Mouse (Mus musculus): Measurements from ENCODE around the gene Impad1. TPM values are rescaled to one million over a fixed set of nuclear protein-coding genes. Genes with fewer than 3 reads are reported as not detected.

Gene Impad1
- polyA plus RNA-seq, 1 experiment from 2014 or later: 37.6 TPM

DNA sequence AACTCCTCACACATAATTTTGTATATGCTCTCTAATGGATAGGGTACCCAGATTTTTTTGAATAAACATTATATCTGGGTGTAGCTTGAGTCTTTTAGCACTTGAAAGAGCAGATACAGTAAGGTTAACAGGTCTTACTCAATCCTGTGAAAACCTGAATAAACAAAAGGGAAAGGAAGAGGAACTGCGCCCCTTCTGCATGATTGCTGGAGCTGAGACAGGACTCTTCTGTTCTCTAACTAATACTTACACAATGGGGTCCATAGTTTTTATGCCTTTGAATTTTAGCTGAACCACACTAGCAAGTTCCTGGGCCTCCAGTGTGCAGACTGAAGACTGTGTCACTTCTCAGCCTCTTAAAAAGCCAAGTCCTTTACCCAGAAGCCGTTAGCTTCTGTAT, 8.0 kb downstream of the Impad1 start:
- no peak overlapping the region for H3K27ac ChIP-seq (replicated peaks in 1 of 2; ENCODE audit: control insufficient read depth in 1 of 2, insufficient read depth in 1 of 2, low read depth in 2 of 2, low read length in 2 of 2)
- H3K4me3 ChIP-seq (ENCODE audit: control insufficient read depth in 1 of 2, insufficient read depth in 1 of 2, low read depth in 1 of 2, low read length in 2 of 2): no peak overlapping the region
- 82% methylated on average over 2 of the region's 2 CpGs for WGBS
- 0 out of 2 replicates have a peak, but pooled peaks cover 4% of the 10 kb centered on the region for H3K36me3 ChIP-seq (ENCODE audit: control insufficient read depth, insufficient read depth, low read length)
- H3K9me3 ChIP-seq (ENCODE audit: control insufficient read depth, low read length): peaks cover 7% of the 10 kb centered on the region; the same call in 1 of the 2 replicates
- no peak overlapping the region for H3K9ac ChIP-seq (ENCODE audit: low read length)
- H3K27me3 ChIP-seq (ENCODE audit: control insufficient read depth, insufficient read depth, low read length): no peaks in the 10 kb centered on the region
- ATAC-seq (ENCODE audit: insufficient number of reproducible peaks, insufficient read depth, low FRiP score, low read depth): no peak
- H3K4me1 ChIP-seq (ENCODE audit: control insufficient read depth in 2 of 2, insufficient read depth in 2 of 2, low read length in 2 of 2): 0 out of 4 replicates have a peak, but pooled peaks cover 0 to under 1% of the 10 kb centered on the region in 2 experiments
- H3K4me2 ChIP-seq (ENCODE audit: low read length): no peak overlapping the region

DNA sequence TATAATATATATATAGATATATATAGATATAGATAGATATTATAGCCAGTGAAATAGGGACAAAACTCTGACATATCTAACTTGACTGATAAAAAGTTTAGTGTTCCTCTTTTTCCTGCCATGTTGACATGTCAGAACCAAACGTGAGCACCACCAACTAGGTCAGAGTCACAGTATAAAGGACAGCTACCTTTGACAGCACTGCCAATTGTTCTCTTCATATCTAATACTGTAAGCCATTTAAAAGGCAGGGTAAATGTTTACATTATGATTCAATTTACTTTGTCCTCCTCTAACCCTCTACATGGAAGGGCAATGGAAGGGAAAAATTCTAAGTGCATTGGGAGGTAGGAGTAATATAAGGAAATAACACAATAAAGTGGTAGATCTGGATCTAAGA, 8.8 kb downstream of the Impad1 start:
- Histone ChIP-seq H3K27ac (replicated peaks in 1 of 2; ENCODE audit: control insufficient read depth in 1 of 2, insufficient read depth in 1 of 2, low read depth in 2 of 2, low read length in 2 of 2) (no peak overlapping the region), H3K4me2 (ENCODE audit: low read length) (no peak overlapping the region), H3K9ac (ENCODE audit: low read length) (no peak overlapping the region), H3K36me3 (ENCODE audit: control insufficient read depth, insufficient read depth, low read length) (0 out of 2 replicates have a peak, but pooled peaks cover 4% of the 10 kb centered on the region), H3K4me3 (ENCODE audit: control insufficient read depth in 1 of 2, insufficient read depth in 1 of 2, low read depth in 1 of 2, low read length in 2 of 2) (no peak overlapping the region), H3K9me3 (ENCODE audit: control insufficient read depth, low read length) (peaks cover 7% of the 10 kb centered on the region; the same call in 1 of the 2 replicates), H3K4me1 (ENCODE audit: control insufficient read depth in 2 of 2, insufficient read depth in 2 of 2, low read length in 2 of 2) (no peaks in the 10 kb centered on the region), H3K27me3 (ENCODE audit: control insufficient read depth, insufficient read depth, low read length) (no peaks in the 10 kb centered on the region)
- no peak for ATAC-seq (ENCODE audit: insufficient number of reproducible peaks, insufficient read depth, low FRiP score, low read depth)
- WGBS: 60% methylated on average over 1 of the region's 1 CpGs

DNA sequence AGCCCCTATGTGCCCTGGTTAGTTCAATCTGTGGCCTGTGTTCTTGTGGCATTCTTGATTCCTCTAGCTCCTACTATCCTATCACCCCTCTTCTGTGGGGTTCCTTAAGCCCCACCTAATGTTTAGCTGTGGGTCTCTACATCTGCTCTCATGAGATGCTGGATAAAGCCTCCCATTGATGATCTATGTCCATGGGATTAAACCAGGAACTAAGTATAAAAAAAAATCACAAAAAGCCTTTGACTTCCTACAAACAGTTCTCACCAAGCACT, 9.5 kb downstream of the Impad1 start:
- ATAC-seq (ENCODE audit: insufficient number of reproducible peaks, insufficient read depth, low FRiP score, low read depth): no peak

DNA sequence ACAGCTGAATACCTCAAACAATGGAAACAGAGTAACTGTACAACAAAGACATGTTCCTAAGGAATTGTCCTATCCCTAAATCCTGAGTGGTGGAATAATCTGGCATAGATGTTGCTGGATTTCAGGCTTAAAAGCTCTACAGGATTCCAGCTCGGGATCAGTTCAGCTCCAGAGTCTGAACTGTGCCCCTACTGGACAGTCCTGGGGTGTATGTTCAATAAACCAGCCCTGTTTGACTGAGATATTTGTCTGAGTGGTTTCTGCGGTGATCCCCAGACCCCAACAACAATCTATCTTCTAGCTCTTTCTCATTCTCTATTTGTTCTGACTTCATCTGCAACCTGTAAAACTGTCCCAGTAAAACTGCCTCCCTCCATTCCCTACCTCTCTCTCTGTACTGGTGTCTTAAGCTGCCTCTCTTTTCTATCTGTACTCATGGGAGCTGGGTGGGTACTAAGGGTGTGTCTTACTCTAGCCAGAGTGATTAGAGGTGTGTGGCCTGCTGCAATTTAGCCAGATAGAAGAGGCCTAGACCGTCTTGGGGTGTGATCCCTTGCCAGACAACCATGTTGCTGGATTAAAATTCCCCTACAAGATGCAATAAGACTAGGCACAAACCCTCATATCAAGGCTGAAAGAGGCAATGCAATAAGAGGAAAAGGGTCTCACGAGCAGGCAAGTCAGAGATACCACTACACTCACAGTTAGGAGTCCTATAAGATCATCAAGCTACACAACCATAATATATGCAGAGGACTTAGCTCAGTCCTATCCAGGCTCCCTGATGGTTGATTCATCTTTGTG, 10.1 kb downstream of the Impad1 start:
- Histone ChIP-seq H3K9me3 (ENCODE audit: control insufficient read depth, low read length) (peaks cover 7% of the 10 kb centered on the region; the same call in 1 of the 2 replicates), H3K4me1 (ENCODE audit: control insufficient read depth in 2 of 2, insufficient read depth in 2 of 2, low read length in 2 of 2) (no peaks in the 10 kb centered on the region), H3K27me3 (ENCODE audit: control insufficient read depth, insufficient read depth, low read length) (no peaks in the 10 kb centered on the region), H3K4me2 (ENCODE audit: low read length) (no peak overlapping the region), H3K9ac (ENCODE audit: low read length) (no peak overlapping the region), H3K27ac (replicated peaks in 1 of 2; ENCODE audit: control insufficient read depth in 1 of 2, insufficient read depth in 1 of 2, low read depth in 2 of 2, low read length in 2 of 2) (no peak overlapping the region), H3K36me3 (ENCODE audit: control insufficient read depth, insufficient read depth, low read length) (peaks cover 5% of the 10 kb centered on the region), H3K4me3 (ENCODE audit: control insufficient read depth in 1 of 2, insufficient read depth in 1 of 2, low read depth in 1 of 2, low read length in 2 of 2) (no peak overlapping the region)
- WGBS: 92% methylated on average over 4 of the region's 4 CpGs
- ATAC-seq (ENCODE audit: insufficient number of reproducible peaks, insufficient read depth, low FRiP score, low read depth): no peak

More for the DNA sequence above, 9.5 kb downstream of the Impad1 start:
- H3K27ac ChIP-seq (replicated peaks in 1 of 2; ENCODE audit: control insufficient read depth in 1 of 2, insufficient read depth in 1 of 2, low read depth in 2 of 2, low read length in 2 of 2): no peak overlapping the region
- H3K9me3 ChIP-seq (ENCODE audit: control insufficient read depth, low read length): peaks cover 7% of the 10 kb centered on the region; the same call in 1 of the 2 replicates
- no peak overlapping the region for H3K4me2 ChIP-seq (ENCODE audit: low read length)
- H3K4me3 ChIP-seq (ENCODE audit: control insufficient read depth in 1 of 2, insufficient read depth in 1 of 2, low read depth in 1 of 2, low read length in 2 of 2): no peak overlapping the region
- H3K4me1 ChIP-seq (ENCODE audit: control insufficient read depth in 2 of 2, insufficient read depth in 2 of 2, low read length in 2 of 2): no peaks in the 10 kb centered on the region
- no peaks in the 10 kb centered on the region for H3K27me3 ChIP-seq (ENCODE audit: control insufficient read depth, insufficient read depth, low read length)
- no peak overlapping the region for H3K9ac ChIP-seq (ENCODE audit: low read length)
- 0 out of 2 replicates have a peak, but pooled peaks cover 4% of the 10 kb centered on the region for H3K36me3 ChIP-seq (ENCODE audit: control insufficient read depth, insufficient read depth, low read length)

DNA sequence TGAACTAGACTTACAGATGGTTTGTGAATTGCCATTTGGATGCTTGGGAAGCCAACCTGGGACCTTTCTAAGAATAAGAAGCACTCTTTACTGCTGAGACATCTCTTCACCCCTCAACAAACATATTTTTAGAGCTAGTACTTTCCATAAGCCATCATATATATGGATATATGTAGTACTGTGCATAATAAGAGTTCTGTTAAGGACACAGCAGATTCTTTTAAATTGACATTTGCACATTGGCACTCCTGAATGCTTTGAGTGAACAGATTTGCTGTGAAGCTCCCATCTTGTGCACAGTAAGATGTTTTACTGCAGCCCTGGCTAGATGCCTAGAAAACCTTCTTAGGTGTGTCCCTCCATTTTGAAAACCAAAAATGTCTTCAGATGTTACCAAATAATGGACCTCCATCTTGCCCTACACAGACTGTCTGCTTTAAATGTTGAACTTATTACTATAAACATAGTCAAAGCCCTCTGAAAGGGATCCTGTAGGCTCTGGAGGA, 13.8 kb downstream of the Impad1 start:
- no peak overlapping the region for H3K4me3 ChIP-seq (ENCODE audit: control insufficient read depth in 1 of 2, insufficient read depth in 1 of 2, low read depth in 1 of 2, low read length in 2 of 2)
- H3K27ac ChIP-seq (replicated peaks in 1 of 2; ENCODE audit: control insufficient read depth in 1 of 2, insufficient read depth in 1 of 2, low read depth in 2 of 2, low read length in 2 of 2): no peak overlapping the region
- ATAC-seq (ENCODE audit: insufficient number of reproducible peaks, insufficient read depth, low FRiP score, low read depth): no peak
- H3K9me3 ChIP-seq (ENCODE audit: control insufficient read depth, low read length): peaks cover 7% of the 10 kb centered on the region; the same call in 1 of the 2 replicates
- H3K4me2 ChIP-seq (ENCODE audit: low read length): no peak overlapping the region
- H3K36me3 ChIP-seq (ENCODE audit: control insufficient read depth, insufficient read depth, low read length): peaks cover 32% of the 10 kb centered on the region
- H3K4me1 ChIP-seq (ENCODE audit: control insufficient read depth in 2 of 2, insufficient read depth in 2 of 2, low read length in 2 of 2): no peaks in the 10 kb centered on the region
- no peaks in the 10 kb centered on the region for H3K27me3 ChIP-seq (ENCODE audit: control insufficient read depth, insufficient read depth, low read length)
- no peak overlapping the region for H3K9ac ChIP-seq (ENCODE audit: low read length)

DNA sequence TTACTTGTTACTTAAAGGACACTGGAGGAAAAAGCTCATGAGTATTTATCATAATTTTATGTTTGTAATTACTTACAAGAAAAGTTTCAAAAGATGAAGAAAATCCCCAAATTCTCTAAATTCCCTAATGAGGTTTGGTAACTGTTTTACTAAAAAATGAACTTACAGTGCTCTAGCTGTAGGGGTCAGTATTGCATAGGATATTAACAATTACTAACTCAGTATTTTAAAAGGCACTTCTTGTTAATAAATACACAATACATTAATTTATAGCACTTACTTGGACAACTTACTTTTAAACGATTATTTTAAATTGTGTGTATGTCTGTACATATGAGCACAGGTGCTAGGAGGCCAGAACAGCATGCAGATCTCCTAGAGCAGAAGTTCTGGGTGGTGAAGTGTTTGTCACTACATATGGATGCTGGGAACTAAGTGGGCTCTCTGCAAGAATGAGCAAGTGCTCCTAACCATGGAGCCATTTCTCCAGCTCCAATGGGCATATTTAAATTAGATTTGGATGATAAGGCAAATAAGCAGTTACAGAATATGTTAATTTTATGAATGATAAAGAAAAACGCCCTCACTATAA, 21.5 kb downstream of the Impad1 start:
- no peak overlapping the region for H3K4me3 ChIP-seq (ENCODE audit: control insufficient read depth in 1 of 2, insufficient read depth in 1 of 2, low read depth in 1 of 2, low read length in 2 of 2)
- H3K9me3 ChIP-seq (ENCODE audit: control insufficient read depth, low read length): no peaks in the 10 kb centered on the region
- H3K27ac ChIP-seq (replicated peaks in 1 of 2; ENCODE audit: control insufficient read depth in 1 of 2, insufficient read depth in 1 of 2, low read depth in 2 of 2, low read length in 2 of 2): no peak overlapping the region
- H3K27me3 ChIP-seq (ENCODE audit: control insufficient read depth, insufficient read depth, low read length): no peaks in the 10 kb centered on the region
- H3K9ac ChIP-seq (ENCODE audit: low read length): no peak overlapping the region
- H3K4me2 ChIP-seq (ENCODE audit: low read length): no peak overlapping the region
- peaks cover 55% of the 10 kb centered on the region for H3K36me3 ChIP-seq (ENCODE audit: control insufficient read depth, insufficient read depth, low read length)
- no peaks in the 10 kb centered on the region for H3K4me1 ChIP-seq (ENCODE audit: control insufficient read depth in 2 of 2, insufficient read depth in 2 of 2, low read length in 2 of 2)
- WGBS: 74% methylated on average over 2 of the region's 2 CpGs
- ATAC-seq (ENCODE audit: insufficient number of reproducible peaks, insufficient read depth, low FRiP score, low read depth): no peak

DNA sequence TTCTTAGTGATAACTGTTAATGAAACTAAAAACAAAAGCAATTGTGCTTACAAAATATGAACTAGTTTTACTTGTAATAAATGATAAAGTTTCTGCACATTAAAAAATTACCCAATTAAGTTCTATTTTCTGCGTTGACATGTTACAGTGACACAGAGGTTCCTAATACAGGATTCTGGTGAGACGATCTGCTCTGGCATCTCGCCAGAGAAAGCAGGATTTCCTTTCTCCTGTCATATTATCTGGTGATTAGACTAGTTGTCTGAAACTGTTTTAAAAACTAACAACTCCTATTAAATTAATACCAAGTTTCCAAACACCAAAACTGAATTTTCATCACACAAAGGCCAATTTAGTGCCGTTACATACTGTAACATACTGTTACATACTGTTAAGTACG, 27.3 kb downstream of the Impad1 start:
- peaks cover 43% of the 10 kb centered on the region for H3K36me3 ChIP-seq (ENCODE audit: control insufficient read depth, insufficient read depth, low read length)
- no peak for ATAC-seq (ENCODE audit: insufficient number of reproducible peaks, insufficient read depth, low FRiP score, low read depth)
- H3K9ac ChIP-seq (ENCODE audit: low read length): no peak overlapping the region
- 62% methylated on average over 5 of the region's 5 CpGs for WGBS
- H3K4me1 ChIP-seq (ENCODE audit: control insufficient read depth in 2 of 2, insufficient read depth in 2 of 2, low read length in 2 of 2): peaks cover 0 to 3% of the 10 kb centered on the region in 2 experiments; a peak in 1 of 4 replicates
- H3K27ac ChIP-seq (replicated peaks in 1 of 2; ENCODE audit: control insufficient read depth in 1 of 2, insufficient read depth in 1 of 2, low read depth in 2 of 2, low read length in 2 of 2): no peak overlapping the region
- H3K9me3 ChIP-seq (ENCODE audit: control insufficient read depth, low read length): no peaks in the 10 kb centered on the region
- H3K4me2 ChIP-seq (ENCODE audit: low read length): no peak overlapping the region
- H3K27me3 ChIP-seq (ENCODE audit: control insufficient read depth, insufficient read depth, low read length): no peaks in the 10 kb centered on the region
- no peak overlapping the region for H3K4me3 ChIP-seq (ENCODE audit: control insufficient read depth in 1 of 2, insufficient read depth in 1 of 2, low read depth in 1 of 2, low read length in 2 of 2)
